Mouse (Mus musculus): Measurements from ENCODE around the gene Eif3c.

Eif3c gene

GRCm38 (mm10) chr7:126566094-126566765 lies at the start of gene Eif3c:
TSS of gene Eif3c (minus strand) at chr7:126566411.
- peak; percentile 78 to 82 for DNase-seq (ENCODE audit: low spot score in 2 of 2)

GRCm38 (mm10) chr7:126612736-126613135 lies 46.5 kb upstream of the Eif3c start:
- no peak for DNase-seq (ENCODE audit: low spot score in 2 of 2)

- DNase-seq (ENCODE audit: low spot score in 2 of 2): no peak
These were observed 41.6 kb upstream of the Eif3c start for GRCm38 (mm10) chr7:126607796-126608195.

- peak in 1 of 2 experiments; percentile 55 for DNase-seq (ENCODE audit: low spot score in 2 of 2)
These were observed 40.9 kb upstream of the Eif3c start for GRCm38 (mm10) chr7:126607064-126607463.

- DNase-seq (ENCODE audit: low spot score in 2 of 2): no peak
These were observed 40.4 kb upstream of the Eif3c start for GRCm38 (mm10) chr7:126606611-126607010.

GRCm38 (mm10) chr7:126602650-126603049 lies 36.4 kb upstream of the Eif3c start:
- no peak for DNase-seq (ENCODE audit: low spot score in 2 of 2)

- DNase-seq (ENCODE audit: low spot score in 2 of 2): no peak
These were observed 35.7 kb upstream of the Eif3c start for GRCm38 (mm10) chr7:126601896-126602295.

GRCm38 (mm10) chr7:126598919-126599318 lies 32.7 kb upstream of the Eif3c start:
- DNase-seq (ENCODE audit: low spot score in 2 of 2): no peak

- DNase-seq (ENCODE audit: low spot score in 2 of 2): no peak
These were observed 30.2 kb upstream of the Eif3c start for GRCm38 (mm10) chr7:126596414-126596813.

GRCm38 (mm10) chr7:126595890-126596289 lies 29.7 kb upstream of the Eif3c start:
- no peak for DNase-seq (ENCODE audit: low spot score in 2 of 2)

GRCm38 (mm10) chr7:126594862-126595561 lies 28.8 kb upstream of the Eif3c start, which contains the start of gene Il27:
TSS of gene Il27 (minus strand) at chr7:126594941.
- DNase-seq (ENCODE audit: low spot score in 2 of 2): no peak

GRCm38 (mm10) chr7:126587779-126588178 lies 21.6 kb upstream of the Eif3c start:
- DNase-seq (ENCODE audit: low spot score in 2 of 2): peak in 1 of 2 experiments; percentile 32

- no peak for DNase-seq (ENCODE audit: low spot score in 2 of 2)
These were observed 20.6 kb upstream of the Eif3c start for GRCm38 (mm10) chr7:126586839-126587238.

- no peak for DNase-seq (ENCODE audit: low spot score in 2 of 2)
These were observed 19.5 kb upstream of the Eif3c start, which contains the start of gene Cln3 for GRCm38 (mm10) chr7:126585717-126586116. TSS of gene Cln3 (minus strand) at chr7:126585817.

- no peak for DNase-seq (ENCODE audit: low spot score in 2 of 2)
These were observed 18.3 kb upstream of the Eif3c start, which contains the start of gene Apobr for GRCm38 (mm10) chr7:126584506-126584977. TSS of gene Apobr (plus strand) at chr7:126584942.

GRCm38 (mm10) chr7:126583761-126584160 lies 17.6 kb upstream of the Eif3c start:
- no peak for DNase-seq (ENCODE audit: low spot score in 2 of 2)

GRCm38 (mm10) chr7:126583251-126583709 lies 17.1 kb upstream of the Eif3c start:
- peak; percentile 74 to 80 for DNase-seq (ENCODE audit: low spot score in 2 of 2)

- DNase-seq (ENCODE audit: low spot score in 2 of 2): peak in 1 of 2 experiments; percentile 35
These were observed 16.5 kb upstream of the Eif3c start for GRCm38 (mm10) chr7:126582759-126583158.

- DNase-seq (ENCODE audit: low spot score in 2 of 2): no peak
These were observed 15.4 kb upstream of the Eif3c start for GRCm38 (mm10) chr7:126581661-126582060.

- DNase-seq (ENCODE audit: low spot score in 2 of 2): peak in 1 of 2 experiments; percentile 49
These were observed 13.0 kb upstream of the Eif3c start for GRCm38 (mm10) chr7:126579172-126579571.

GRCm38 (mm10) chr7:126576946-126577345 lies 10.7 kb upstream of the Eif3c start:
- no peak for DNase-seq (ENCODE audit: low spot score in 2 of 2)

GRCm38 (mm10) chr7:126565693-126566092 lies 518 bp downstream of the Eif3c start:
- DNase-seq (ENCODE audit: low spot score in 2 of 2): no peak

- no peak for DNase-seq (ENCODE audit: low spot score in 2 of 2)
These were observed 9.6 kb downstream of the Eif3c start for GRCm38 (mm10) chr7:126556635-126557034.

Measured in urinary bladder, adult 18-20 months (tissue).